Mouse (Mus musculus) cerebellum, adult 2 months (tissue): Measurements from ENCODE around the gene Pigf.

Experiments used
- CTCF ChIP-seq: fragments of 200-500 bp; IDR thresholded peaks from 2 replicates; pipeline ENCODE4 v1.5.1; 2011; ENCODE audit warnings: low read depth, mild to moderate bottlenecking, control low read depth, low read length, moderate library complexity, borderline replicate concordance; ENCODE audit not compliant: insufficient read depth
- POLR2A ChIP-seq: fragments of 200-500 bp; IDR thresholded peaks from 2 replicates; pipeline ENCODE4 v1.6.1; 2011; ENCODE audit warnings: low read length, control low read depth, borderline replicate concordance; ENCODE audit not compliant: insufficient read depth

DNA sequence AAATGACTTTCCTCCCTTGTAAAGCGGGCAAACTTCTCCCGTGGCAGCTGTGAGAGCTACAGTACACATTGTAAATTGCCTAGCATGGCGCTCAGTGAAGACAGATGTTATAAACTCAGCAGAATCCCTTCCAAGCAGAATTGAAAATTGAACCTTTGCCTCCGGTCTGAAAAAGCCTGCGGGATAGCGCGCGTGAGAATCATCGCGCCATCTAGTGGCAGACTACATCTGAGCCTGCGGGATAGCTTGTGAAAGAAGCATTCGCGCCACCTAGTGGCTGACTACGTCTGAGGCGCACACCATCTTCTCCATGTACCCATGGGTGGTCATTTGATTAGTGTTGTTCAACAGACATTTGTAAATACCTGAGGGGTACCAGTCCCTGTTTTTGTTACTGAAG lies 19.2 kb upstream of the Pigf start:
- TF ChIP-seq POLR2A (no peak), CTCF (peak; percentile 100)
